Mouse (Mus musculus): ENCODE results near the gene Ash1l. TPM values are rescaled to one million over a fixed set of nuclear protein-coding genes. Genes with fewer than 3 reads are reported as not detected.
"Not testable (repeated sequence)": the region's sequence is repeated elsewhere in the genome, so short reads cannot be mapped to it uniquely, and the experiment has no call there.

The Ash1l gene
- total RNA-seq, 2 experiments from 2014 or later = 18.4 to 29.0 TPM

GRCm38 (mm10) chr3:88953246-88953645 is 2.8 kb downstream of the Ash1l start:
- ATAC-seq (ENCODE audit: poor library complexity, severe bottlenecking) = no peak

- ATAC-seq (ENCODE audit: poor library complexity, severe bottlenecking) = no peak
These were observed 3.3 kb downstream of the Ash1l start for GRCm38 (mm10) chr3:88953736-88954135.

- not testable (repeated sequence) for ATAC-seq (ENCODE audit: poor library complexity, severe bottlenecking)
These were observed 12.8 kb downstream of the Ash1l start for GRCm38 (mm10) chr3:88963211-88963610.

GRCm38 (mm10) chr3:88975012-88975411 is 24.6 kb downstream of the Ash1l start:
- no peak for ATAC-seq (ENCODE audit: poor library complexity, severe bottlenecking)

- no peak for ATAC-seq (ENCODE audit: poor library complexity, severe bottlenecking)
These were observed 31.0 kb downstream of the Ash1l start for GRCm38 (mm10) chr3:88981206-88982010.

GRCm38 (mm10) chr3:88983921-88984381 is 33.5 kb downstream of the Ash1l start:
- ATAC-seq (ENCODE audit: poor library complexity, severe bottlenecking) = no peak

- no peak for ATAC-seq (ENCODE audit: poor library complexity, severe bottlenecking)
These were observed 42.4 kb downstream of the Ash1l start for GRCm38 (mm10) chr3:88992793-88993192.

- no peak for ATAC-seq (ENCODE audit: poor library complexity, severe bottlenecking)
These were observed 51.1 kb downstream of the Ash1l start for GRCm38 (mm10) chr3:89001536-89001935.

GRCm38 (mm10) chr3:89030896-89031295 is 80.5 kb downstream of the Ash1l start:
- not testable (repeated sequence) for ATAC-seq (ENCODE audit: poor library complexity, severe bottlenecking)

GRCm38 (mm10) chr3:89043359-89043758 is 92.9 kb downstream of the Ash1l start:
- no peak for ATAC-seq (ENCODE audit: poor library complexity, severe bottlenecking)

- no peak for ATAC-seq (ENCODE audit: poor library complexity, severe bottlenecking)
These were observed 107.9 kb downstream of the Ash1l start for GRCm38 (mm10) chr3:89058361-89058760.

GRCm38 (mm10) chr3:89058783-89059182 is 108.4 kb downstream of the Ash1l start:
- ATAC-seq (ENCODE audit: poor library complexity, severe bottlenecking) = no peak

- ATAC-seq (ENCODE audit: poor library complexity, severe bottlenecking) = no peak
These were observed 111.3 kb downstream of the Ash1l start for GRCm38 (mm10) chr3:89061696-89062095.

- no peak for ATAC-seq (ENCODE audit: poor library complexity, severe bottlenecking)
These were observed 116.8 kb downstream of the Ash1l start for GRCm38 (mm10) chr3:89067265-89067664.

GRCm38 (mm10) chr3:89077383-89077782 is 127.0 kb downstream of the Ash1l start:
- ATAC-seq (ENCODE audit: poor library complexity, severe bottlenecking) = no peak

- not testable (repeated sequence) for ATAC-seq (ENCODE audit: poor library complexity, severe bottlenecking)
These were observed 131.9 kb downstream of the Ash1l start for GRCm38 (mm10) chr3:89082287-89082686.

GRCm38 (mm10) chr3:89084133-89084532 is 133.7 kb downstream of the Ash1l start:
- ATAC-seq (ENCODE audit: poor library complexity, severe bottlenecking) = no peak

GRCm38 (mm10) chr3:89084654-89085190 is 134.3 kb downstream of the Ash1l start:
- ATAC-seq (ENCODE audit: poor library complexity, severe bottlenecking) = no peak

GRCm38 (mm10) chr3:89087338-89088110 is 137.1 kb downstream of the Ash1l start:
- peak; percentile 22; the same call in 1 of the 2 replicates for ATAC-seq (ENCODE audit: poor library complexity, severe bottlenecking)

- ATAC-seq (ENCODE audit: poor library complexity, severe bottlenecking) = no peak
These were observed 138.6 kb downstream of the Ash1l start for GRCm38 (mm10) chr3:89088974-89089373.

GRCm38 (mm10) chr3:89089882-89090591 is 139.6 kb downstream of the Ash1l start:
- peak; percentile 90 for ATAC-seq (ENCODE audit: poor library complexity, severe bottlenecking)

Measured in megakaryocyte, adult 5-6 weeks (primary cell).